Mouse (Mus musculus) MEL (cell line): ENCODE measurements around the gene Prdx3. TPM values are rescaled to one million over a fixed set of nuclear protein-coding genes. Genes with fewer than 3 reads are reported as not detected.

Experiments used
- DNase-seq: peaks from one replicate; pipeline ENCODE4 v3.0.0; 2011; ENCODE audit warnings: low read depth, low spot score
- H3K27ac ChIP-seq: 2 replicates; pipeline ENCODE4 v1.5.1; 2012; ENCODE audit warnings: low read depth, mild to moderate bottlenecking, control low read depth, low read length, moderate library complexity; ENCODE audit not compliant: control insufficient read depth
- H3K27me3 ChIP-seq, 2 experiments: fragments of 150-350 bp in 1 of 2; sonication (generic) in 1 of 2; 2 replicates each; pipeline ENCODE4 v1.6.1; 2012; ENCODE audit warnings: low read length in 2 of 2, mild to moderate bottlenecking in 2 of 2, improper control_type of control experiment in 1 of 2, moderate library complexity in 1 of 2; ENCODE audit not compliant: insufficient read depth in 2 of 2, control insufficient read depth in 1 of 2
- H3K36me3 ChIP-seq, 2 experiments: 2 replicates each; pipeline ENCODE4 v1.6.1; 2012 to 2014; ENCODE audit warnings: low read length in 2 of 2, improper control_type of control experiment in 1 of 2, inconsistent platforms in 1 of 2, mild to moderate bottlenecking in 1 of 2; ENCODE audit not compliant: insufficient read depth in 2 of 2, control insufficient read depth in 1 of 2
- H3K4me1 ChIP-seq, 2 experiments: fragments of 150-350 bp in 1 of 2; sonication (generic) in 1 of 2; 2 replicates each; pipeline ENCODE4 v1.6.1; 2012; ENCODE audit warnings: low read length in 2 of 2, improper control_type of control experiment in 1 of 2, mild to moderate bottlenecking in 1 of 2; ENCODE audit not compliant: insufficient read depth in 2 of 2, control insufficient read depth in 1 of 2
- H3K4me3 ChIP-seq, 2 experiments: fragments of 150-350 bp in 1 of 2; sonication (generic) in 1 of 2; 2 replicates each; pipeline ENCODE4 v1.5.1; 2012; ENCODE audit warnings: low read depth in 2 of 2, low read length in 2 of 2, mild to moderate bottlenecking in 2 of 2, moderate library complexity in 2 of 2, control low read depth in 1 of 2, improper control_type of control experiment in 1 of 2; ENCODE audit not compliant: control insufficient read depth in 1 of 2, insufficient read depth in 1 of 2
- H3K79me2 ChIP-seq: 2 replicates; pipeline ENCODE4 v1.6.1; 2012; ENCODE audit warnings: mild to moderate bottlenecking, low read length, moderate library complexity; ENCODE audit not compliant: control insufficient read depth, poor library complexity, insufficient read depth
- H3K9ac ChIP-seq: 2 replicates; pipeline ENCODE4 v1.6.1; 2012; ENCODE audit warnings: low read depth, mild to moderate bottlenecking, control low read depth, low read length, moderate library complexity; ENCODE audit not compliant: control insufficient read depth, poor library complexity, severe bottlenecking
- H3K9me3 ChIP-seq: fragments of 150-350 bp; sonication (generic); replicated peaks from 2 replicates; pipeline ENCODE4 v1.6.1; 2012; ENCODE audit warnings: mild to moderate bottlenecking, low read length, improper control_type of control experiment, moderate library complexity; ENCODE audit not compliant: insufficient read depth
- CHD1 ChIP-seq: IDR thresholded peaks from 2 replicates; pipeline ENCODE4 v1.6.1; 2012; ENCODE audit warnings: low read depth, mild to moderate bottlenecking, inconsistent platforms, low read length, improper control_type of control experiment
- ELF1 ChIP-seq: IDR thresholded peaks from 2 replicates; pipeline ENCODE4 v1.6.1; 2014; ENCODE audit warnings: low read depth, mild to moderate bottlenecking, inconsistent platforms, low read length, improper control_type of control experiment, moderate library complexity
- EP300 ChIP-seq, 2 experiments: IDR thresholded peaks; 2 replicates each; pipeline ENCODE4 v1.6.1; 2011; ENCODE audit warnings: improper control_type of control experiment in 2 of 2, low read length in 2 of 2, low read depth in 1 of 2, mild to moderate bottlenecking in 1 of 2
- GABPA ChIP-seq: IDR thresholded peaks from 2 replicates; pipeline ENCODE4 v1.6.1; 2012; ENCODE audit warnings: low read depth, mild to moderate bottlenecking, inconsistent platforms, low read length, improper control_type of control experiment, moderate library complexity
- KAT2A ChIP-seq: conservative IDR thresholded peaks from 2 replicates; pipeline ENCODE4 v1.6.1; 2012; ENCODE audit warnings: low read depth, low read length, improper control_type of control experiment, inconsistent platforms
- MAFK ChIP-seq: IDR thresholded peaks from 2 replicates; pipeline ENCODE4 v1.6.1; 2011; ENCODE audit warnings: low read depth, mild to moderate bottlenecking, low read length, improper control_type of control experiment, borderline replicate concordance
- MAX ChIP-seq: IDR thresholded peaks from 2 replicates; pipeline ENCODE4 v1.6.1; 2011; ENCODE audit warnings: low read length, improper control_type of control experiment
- MAZ ChIP-seq: IDR thresholded peaks from 2 replicates; pipeline ENCODE4 v1.6.1; 2012; ENCODE audit warnings: low read depth, mild to moderate bottlenecking, inconsistent platforms, low read length, improper control_type of control experiment
- MEF2A ChIP-seq: IDR thresholded peaks from 2 replicates; pipeline ENCODE4 v1.6.1; 2014; ENCODE audit warnings: low read depth, mild to moderate bottlenecking, inconsistent platforms, low read length, improper control_type of control experiment; ENCODE audit not compliant: poor library complexity, insufficient replicate concordance, severe bottlenecking; ENCODE audit errors: extremely low read depth
- MXI1 ChIP-seq: IDR thresholded peaks from 2 replicates; pipeline ENCODE4 v1.6.1; 2011; ENCODE audit warnings: mild to moderate bottlenecking, low read depth, low read length, improper control_type of control experiment
- MYC ChIP-seq: IDR thresholded peaks from 2 replicates; pipeline ENCODE4 v1.6.1; 2011; ENCODE audit warnings: low read depth, mild to moderate bottlenecking, low read length, improper control_type of control experiment, moderate library complexity
- NRF1 ChIP-seq: IDR thresholded peaks from 2 replicates; pipeline ENCODE4 v1.6.1; 2014; ENCODE audit warnings: low read depth, mild to moderate bottlenecking, inconsistent platforms, low read length, improper control_type of control experiment, moderate library complexity; ENCODE audit not compliant: poor library complexity, insufficient read depth, severe bottlenecking
- POLR2AphosphoS2 ChIP-seq: IDR thresholded peaks from 2 replicates; pipeline ENCODE4 v1.6.1; 2011; ENCODE audit warnings: low read length, improper control_type of control experiment
- POLR2AphosphoS5 ChIP-seq: IDR thresholded peaks from 2 replicates; pipeline ENCODE4 v1.6.1; 2012; ENCODE audit warnings: low read depth, borderline replicate concordance, mild to moderate bottlenecking, inconsistent platforms, low read length, moderate library complexity, mixed read lengths
- RCOR1 ChIP-seq: IDR thresholded peaks from 2 replicates; pipeline ENCODE4 v1.6.1; 2012; ENCODE audit warnings: low read depth, mild to moderate bottlenecking, inconsistent platforms, low read length, improper control_type of control experiment
- SIN3A ChIP-seq: IDR thresholded peaks from 2 replicates; pipeline ENCODE4 v1.6.1; 2012; ENCODE audit warnings: low read length, improper control_type of control experiment, inconsistent platforms
- SMC3 ChIP-seq: IDR thresholded peaks from 2 replicates; pipeline ENCODE4 v1.6.1; 2011; ENCODE audit warnings: low read depth, low read length, improper control_type of control experiment
- USF2 ChIP-seq, 2 experiments: IDR thresholded peaks; 2 replicates each; pipeline ENCODE4 v1.6.1; 2011 to 2012; ENCODE audit warnings: improper control_type of control experiment in 2 of 2, low read length in 2 of 2, borderline replicate concordance in 1 of 2, inconsistent platforms in 1 of 2, low read depth in 1 of 2, mild to moderate bottlenecking in 1 of 2; ENCODE audit not compliant: insufficient read depth in 1 of 2
- ZKSCAN1 ChIP-seq: IDR thresholded peaks from 2 replicates; pipeline ENCODE4 v1.6.1; 2012; ENCODE audit warnings: low read depth, mild to moderate bottlenecking, inconsistent platforms, low read length, improper control_type of control experiment, moderate library complexity
- ZMIZ1 ChIP-seq: IDR thresholded peaks from 2 replicates; pipeline ENCODE4 v1.6.1; 2012; ENCODE audit warnings: low read depth, mild to moderate bottlenecking, inconsistent platforms, low read length, improper control_type of control experiment, moderate library complexity
- ZNF384 ChIP-seq: IDR thresholded peaks from 2 replicates; pipeline ENCODE4 v1.6.1; 2012; ENCODE audit warnings: low read depth, mild to moderate bottlenecking, inconsistent platforms, low read length, improper control_type of control experiment
- polyA plus RNA-seq, 2 experiments: library from polyadenylated mRNA; stranded (reverse) in 1 of 2; unstranded in 1 of 2; fragments of >175 nt in 1 of 2; fragments of >200 nt in 1 of 2; gene quantifications; 2 replicates each; pipeline versions ENCODE4 v1.2.1 to v1.2.4; 2012; ENCODE audit warnings: low replicate concordance in 2 of 2, low read depth in 1 of 2; ENCODE audit not compliant: insufficient read length in 2 of 2, insufficient read depth in 1 of 2, missing spikeins in 1 of 2
- total RNA-seq: library from RNA; depleted of rRNA; stranded (reverse); fragments of 300-350 nt; gene quantifications from 2 replicates; pipeline ENCODE4 v1.2.3, GENCODE M21; 2012

The Prdx3 gene
- total and polyA plus RNA-seq, 3 experiments = 267 to 332 TPM; not detected in 1

DNA sequence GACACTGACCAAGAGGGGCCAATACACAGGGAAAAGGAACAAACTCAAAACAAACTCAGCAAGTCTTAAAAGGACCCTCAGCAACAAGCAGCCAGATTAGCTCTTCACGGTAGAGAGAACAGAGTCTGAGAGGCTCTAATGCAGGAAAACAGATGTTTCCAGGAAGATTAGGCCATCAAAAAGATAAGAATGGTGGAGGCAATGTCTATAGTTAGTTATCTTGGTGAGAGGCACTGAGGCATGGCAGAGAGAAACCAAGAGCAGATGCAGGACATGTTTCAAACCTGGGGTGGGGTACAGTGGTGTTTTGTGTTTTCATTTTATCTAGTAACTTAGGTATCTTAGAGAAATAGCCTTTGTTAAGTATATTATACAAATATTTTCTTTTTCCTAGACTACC lies 2.1 kb downstream of the Prdx3 start (continued):
- TF ChIP-seq NRF1 (0 out of 2 replicates have a peak, but pooled peaks have one; percentile 25), MAZ (peak; percentile 93), SIN3A (peak; percentile 96)
- TF ChIP-seq, all 39 proteins: peak for 28

DNA sequence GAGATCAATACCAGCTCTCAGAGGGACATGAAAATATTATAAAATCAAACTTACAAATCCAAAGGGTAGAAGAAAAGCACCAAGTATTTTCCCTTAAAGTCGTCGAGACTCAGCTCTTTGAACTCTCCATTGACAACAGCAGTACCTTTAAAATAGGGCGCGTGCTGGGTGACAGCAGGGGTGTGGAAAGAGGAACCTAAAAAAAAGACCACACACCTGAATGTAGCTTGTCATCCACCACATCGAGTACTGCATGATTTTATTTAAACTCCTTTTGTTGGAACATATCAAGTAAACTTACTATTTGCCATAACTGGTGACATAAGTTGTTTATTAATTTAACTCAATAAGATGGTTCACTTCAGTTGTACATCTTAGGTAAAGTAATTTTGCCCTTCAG lies 3.0 kb downstream of the Prdx3 start:
- Histone ChIP-seq H3K9ac (peak overlapping the region; percentile 53), H3K9me3 (no peaks in the 10 kb centered on the region), H3K27me3 (no peaks in the 10 kb centered on the region), H3K4me1 (peaks cover 22 to 26% of the 10 kb centered on the region in 2 experiments), H3K36me3 (peaks cover 41% of the 10 kb centered on the region in 2 experiments), H3K27ac (peak overlapping the region; percentile 96), H3K79me2 (peaks cover 18% of the 10 kb centered on the region), H3K4me3 (peak overlapping the region in 1 of 2 experiments; percentile 8; a peak in 1 of 4 replicates)
- DNase-seq = peak; percentile 44
- no peak for TF ChIP-seq SMC3
- TF ChIP-seq MAFK = no peak
- TF ChIP-seq MEF2A = no peak
- no peak for TF ChIP-seq ZKSCAN1
- no peak for TF ChIP-seq KAT2A
- 0 out of 2 replicates have a peak, but pooled peaks have one; percentile 20 for TF ChIP-seq ZMIZ1
- 0 out of 2 replicates have a peak, but pooled peaks have one; percentile 81 for TF ChIP-seq CHD1
- TF ChIP-seq POLR2AphosphoS2 = no peak
- no peak for TF ChIP-seq ELF1
- peak; percentile 73 for TF ChIP-seq ZNF384
- no peak for TF ChIP-seq MYC
- no peak for TF ChIP-seq MXI1
- TF ChIP-seq SIN3A = peak; percentile 45; the same call in 1 of the 2 replicates
- TF ChIP-seq RCOR1 = no peak
- TF ChIP-seq MAX = 0 out of 2 replicates have a peak, but pooled peaks have one; percentile 22
- peak in 1 of 2 experiments; percentile 19; a peak in 2 of 4 replicates for TF ChIP-seq EP300 (IDR thresholded peaks at IDR 0.05; ENCODE audit: low read depth in 1 of 2, low read length in 2 of 2)
- no peak for TF ChIP-seq POLR2AphosphoS5
- TF ChIP-seq GABPA = no peak; the same call in 1 of the 2 replicates
- 0 out of 4 replicates have a peak, but pooled peaks of 1 of the 2 experiments have one; percentile 9 for TF ChIP-seq USF2 (IDR thresholded peaks at IDR 0.05; ENCODE audit: borderline replicate concordance in 1 of 2, insufficient read depth in 1 of 2, low read depth in 1 of 2, low read length in 2 of 2)
